Mouse (Mus musculus) intestine, embryonic 14.5 days (tissue): Measurements from ENCODE around the gene Gpkow. TPM values are rescaled to one million over a fixed set of nuclear protein-coding genes. Genes with fewer than 3 reads are reported as not detected.

Experiments
- ATAC-seq: fragments of 200-750 bp; cut with Nextera tagmentation; replicated peaks from 2 replicates; pipeline ENCODE4 v1.8.0; 2017; ENCODE audit warnings: low read depth, moderate number of reproducible peaks, moderate TSS enrichment, moderate library complexity; ENCODE audit not compliant: low FRiP score, low TSS enrichment
- DNase-seq: peaks from one replicate; pipeline ENCODE4 v3.0.0-alpha.2; 2018; ENCODE audit warnings: low spot score
- H3K27ac ChIP-seq: fragments of 300-500 bp; sonication (generic); 2 replicates; pipeline ENCODE4 v1.5.1; 2014; ENCODE audit warnings: low read depth, mild to moderate bottlenecking, control low read depth
- H3K27me3 ChIP-seq: fragments of 300-500 bp; sonication (generic); replicated peaks from 2 replicates; pipeline ENCODE4 v1.6.1; 2014; ENCODE audit warnings: low read length, control low read depth; ENCODE audit not compliant: control insufficient read depth, insufficient read depth
- H3K36me3 ChIP-seq: fragments of 300-500 bp; sonication (generic); 2 replicates; pipeline ENCODE4 v1.6.1; 2014; ENCODE audit warnings: low read length, control low read depth; ENCODE audit not compliant: control insufficient read depth, insufficient read depth
- H3K4me1 ChIP-seq: fragments of 300-500 bp; sonication (generic); replicated peaks from 2 replicates; pipeline ENCODE4 v1.6.1; 2014; ENCODE audit warnings: low read length, control low read depth, mixed read lengths; ENCODE audit not compliant: control insufficient read depth, insufficient read depth
- H3K4me2 ChIP-seq: fragments of 300-500 bp; sonication (generic); 2 replicates; pipeline ENCODE4 v1.6.1; 2014; ENCODE audit warnings: low read length
- H3K4me3 ChIP-seq: fragments of 300-500 bp; sonication (generic); 2 replicates; pipeline ENCODE4 v1.5.1; 2014; ENCODE audit warnings: low read depth, low read length, control low read depth, mixed read lengths
- H3K9ac ChIP-seq: fragments of 300-500 bp; sonication (generic); 2 replicates; pipeline ENCODE4 v1.6.1; 2014; ENCODE audit warnings: mild to moderate bottlenecking, low read length
- H3K9me3 ChIP-seq: fragments of 300-500 bp; sonication (generic); 2 replicates; pipeline ENCODE4 v1.6.1; 2016; ENCODE audit warnings: low read length, control low read depth; ENCODE audit not compliant: control insufficient read depth
- WGBS: fragments of 180-500 bp; shearing (Covaris S2); extraction: QIAGEN DNeasy Blood & Tissue Kit; methylation state at CpG from one replicate; pipeline ENCODE4 v1.1.7; 2014; 5-methylcytosine and 5-hydroxymethylcytosine counted together
- polyA plus RNA-seq: library from polyadenylated mRNA; unstranded; fragments of >200 nt; fragmentation: Nextera tagmentation; extraction: Ambion mirVana; gene quantifications from 2 replicates; pipeline ENCODE4 v1.2.1, GENCODE M21; 2014

Gpkow gene
- polyA plus RNA-seq, result 33.6 and 38.0 TPM in 2 replicates

DNA sequence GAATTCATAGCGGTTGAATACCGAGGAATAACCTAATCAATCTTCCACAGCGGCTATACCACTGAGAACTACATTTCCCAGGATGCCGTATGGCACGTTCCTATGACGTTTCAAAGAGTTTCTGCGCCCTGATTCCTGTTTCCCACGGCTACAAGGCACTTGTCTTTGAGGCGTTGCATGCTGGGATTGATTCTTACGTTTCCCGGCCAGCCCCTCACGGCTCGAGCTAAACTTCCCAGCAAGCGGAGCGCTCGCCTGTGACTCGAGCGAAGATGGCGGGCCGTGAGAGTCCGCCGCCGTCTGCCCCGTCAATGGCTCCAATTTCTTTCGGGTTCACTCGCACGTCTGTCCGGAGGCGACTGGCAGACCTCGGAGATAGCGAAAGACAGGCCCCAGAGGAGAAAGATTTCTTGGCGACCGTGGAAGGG, at the start of gene Gpkow:
Gene Gpkow, plus strand, starts transcription at position 178 of the 428 bp plus-strand sequence.
- peak; percentile 91 for ATAC-seq
- no peaks in the 10 kb centered on the region for H3K9me3 ChIP-seq
- no peaks in the 10 kb centered on the region for H3K27me3 ChIP-seq
- WGBS, result 6% methylated on average over 33 of the region's 33 CpGs
- H3K9ac ChIP-seq, result peak within 1 kb of the TSS; percentile 55
- DNase-seq, result peak; percentile 75
- peak within 1 kb of the TSS; percentile 62 for H3K4me3 ChIP-seq
- H3K36me3 ChIP-seq, result peaks cover 5% of the 10 kb centered on the region; the same call in 1 of the 2 replicates
- peak within 1 kb of the TSS; percentile 58 for H3K4me2 ChIP-seq
- H3K4me1 ChIP-seq, result no peaks in the 10 kb centered on the region
- no peak within 1 kb of the TSS for H3K27ac ChIP-seq

DNA sequence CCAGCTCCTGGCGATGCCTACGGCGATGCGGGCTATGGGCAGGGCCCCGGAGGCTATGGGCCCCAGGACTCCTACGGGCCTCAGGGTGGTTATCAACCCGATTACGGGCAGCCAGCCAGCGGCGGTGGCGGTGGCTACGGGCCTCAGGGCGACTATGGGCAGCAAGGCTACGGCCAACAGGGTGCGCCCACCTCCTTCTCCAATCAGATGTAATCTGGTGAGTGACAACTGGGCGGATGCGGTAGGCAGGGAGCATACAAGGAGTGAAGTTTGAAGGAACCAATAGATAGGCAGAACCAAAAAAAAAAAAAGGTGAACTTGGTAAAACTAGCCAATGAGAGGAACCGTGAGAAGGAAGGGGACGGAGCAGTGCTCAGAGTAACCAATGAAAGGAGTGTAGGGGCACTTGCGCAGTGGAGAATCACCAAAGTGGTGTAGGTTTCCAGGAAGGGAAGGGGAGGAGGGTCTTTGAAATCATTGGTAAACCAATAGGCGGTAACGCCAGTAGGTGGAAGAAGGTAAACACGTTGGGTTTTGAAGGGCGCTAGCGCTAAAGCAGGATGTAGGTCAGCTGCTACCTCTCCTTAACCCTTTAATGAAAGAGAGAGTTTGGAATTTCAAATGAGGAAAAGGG, 48.1 kb upstream of the Gpkow start:
- peak overlapping the region; percentile 40 for H3K4me3 ChIP-seq
- no peaks in the 10 kb centered on the region for H3K36me3 ChIP-seq
- H3K27ac ChIP-seq, result peak overlapping the region; percentile 64; the same call in 1 of the 2 replicates
- H3K4me2 ChIP-seq, result peak overlapping the region; percentile 54
- no peaks in the 10 kb centered on the region for H3K27me3 ChIP-seq
- no peaks in the 10 kb centered on the region for H3K9me3 ChIP-seq
- H3K4me1 ChIP-seq, result no peaks in the 10 kb centered on the region
- DNase-seq (peak; percentile 75), ATAC-seq (peak; percentile 98)
- WGBS, result 14% methylated on average over 25 of the region's 25 CpGs
- peak overlapping the region; percentile 52 for H3K9ac ChIP-seq

DNA sequence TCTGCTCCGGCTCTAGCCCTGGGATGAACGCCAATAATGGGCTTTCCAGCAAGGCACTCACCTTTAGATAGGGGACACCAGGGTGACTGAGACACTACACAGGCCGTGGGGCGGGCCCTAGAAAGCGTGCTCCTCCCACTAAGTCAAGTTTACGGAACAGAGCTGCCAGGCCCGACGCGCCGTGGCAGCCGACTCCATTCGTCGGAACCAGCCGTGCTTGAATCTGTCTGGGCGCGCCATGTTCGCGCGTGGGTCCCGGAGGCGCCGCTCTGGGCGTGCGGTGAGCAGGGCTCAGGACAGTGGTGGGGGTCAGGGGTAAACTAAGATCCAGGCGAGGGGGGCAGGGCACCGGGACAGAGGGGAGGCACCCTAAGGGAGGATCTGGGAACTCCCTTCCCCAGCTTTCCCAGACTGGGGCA, 39.7 kb upstream of the Gpkow start, which contains the start of gene Prickle3:
Gene Prickle3, plus strand, starts transcription at position 40 of the 419 bp plus-strand sequence.
- H3K9ac ChIP-seq, result peak within 1 kb of the TSS; percentile 51; the same call in 1 of the 2 replicates
- WGBS, result 17% methylated on average over 26 of the region's 26 CpGs

DNA sequence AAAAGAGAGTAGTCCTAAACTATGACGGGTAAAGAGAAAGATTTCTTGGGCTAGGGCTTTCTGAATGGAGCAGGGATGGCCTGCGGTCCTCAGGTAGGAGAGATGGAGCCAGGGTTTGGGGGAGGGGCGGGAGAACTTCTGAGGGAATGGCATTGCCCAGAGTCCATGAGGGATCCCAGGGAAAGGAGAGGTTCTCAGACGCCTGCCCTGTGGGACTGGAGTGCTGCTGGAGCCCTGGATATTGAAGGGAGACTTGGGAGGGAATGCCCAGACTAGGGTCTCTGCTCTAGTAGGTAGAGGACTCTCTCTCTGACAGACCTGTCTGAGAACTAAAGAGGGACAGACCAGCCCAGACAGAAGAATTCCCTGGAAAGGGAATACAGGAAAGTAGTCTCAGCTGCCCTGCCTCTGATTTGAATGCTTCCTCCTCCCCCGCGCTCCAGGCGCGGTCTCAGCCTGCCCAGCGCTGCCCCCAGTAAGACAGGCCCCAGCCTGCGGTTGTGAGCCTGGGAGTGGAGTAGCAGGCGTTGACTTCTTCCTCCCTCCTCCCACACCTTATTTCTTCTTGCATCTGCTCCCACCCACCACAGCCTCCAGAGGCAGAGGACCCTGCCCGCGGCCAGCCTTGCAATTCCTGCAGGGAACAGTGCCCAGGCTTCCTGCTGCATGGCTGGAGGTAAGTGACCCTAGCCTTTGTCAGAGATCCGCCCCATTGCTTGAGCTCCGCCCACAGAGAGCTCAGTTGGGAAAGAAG, 38.7 kb upstream of the Gpkow start:
- H3K9me3 ChIP-seq, result no peaks in the 10 kb centered on the region
- H3K36me3 ChIP-seq, result peaks cover 4% of the 10 kb centered on the region; the same call in 1 of the 2 replicates
- ATAC-seq (peak; percentile 77), DNase-seq (peak; percentile 69)
- peaks cover 5% of the 10 kb centered on the region; the same call in 1 of the 2 replicates for H3K4me1 ChIP-seq
- peak overlapping the region; percentile 49 for H3K4me2 ChIP-seq
- WGBS, result 31% methylated on average over 12 of the region's 15 CpGs
- H3K9ac ChIP-seq, result no peak overlapping the region
- no peak overlapping the region for H3K27ac ChIP-seq
- H3K27me3 ChIP-seq, result no peaks in the 10 kb centered on the region
- H3K4me3 ChIP-seq, result peak overlapping the region; percentile 43

More for the DNA sequence above, 39.7 kb upstream of the Gpkow start, which contains the start of gene Prickle3:
- Histone ChIP-seq H3K4me3 (peak within 1 kb of the TSS; percentile 43), H3K27me3 (no peaks in the 10 kb centered on the region), H3K9me3 (no peaks in the 10 kb centered on the region), H3K27ac (peak within 1 kb of the TSS; percentile 43; the same call in 1 of the 2 replicates), H3K36me3 (peaks cover 3% of the 10 kb centered on the region; the same call in 1 of the 2 replicates), H3K4me1 (peaks cover 5% of the 10 kb centered on the region; the same call in 1 of the 2 replicates), H3K4me2 (peak within 1 kb of the TSS; percentile 49)
- ATAC-seq (peak; percentile 67), DNase-seq (peak; percentile 59)

DNA sequence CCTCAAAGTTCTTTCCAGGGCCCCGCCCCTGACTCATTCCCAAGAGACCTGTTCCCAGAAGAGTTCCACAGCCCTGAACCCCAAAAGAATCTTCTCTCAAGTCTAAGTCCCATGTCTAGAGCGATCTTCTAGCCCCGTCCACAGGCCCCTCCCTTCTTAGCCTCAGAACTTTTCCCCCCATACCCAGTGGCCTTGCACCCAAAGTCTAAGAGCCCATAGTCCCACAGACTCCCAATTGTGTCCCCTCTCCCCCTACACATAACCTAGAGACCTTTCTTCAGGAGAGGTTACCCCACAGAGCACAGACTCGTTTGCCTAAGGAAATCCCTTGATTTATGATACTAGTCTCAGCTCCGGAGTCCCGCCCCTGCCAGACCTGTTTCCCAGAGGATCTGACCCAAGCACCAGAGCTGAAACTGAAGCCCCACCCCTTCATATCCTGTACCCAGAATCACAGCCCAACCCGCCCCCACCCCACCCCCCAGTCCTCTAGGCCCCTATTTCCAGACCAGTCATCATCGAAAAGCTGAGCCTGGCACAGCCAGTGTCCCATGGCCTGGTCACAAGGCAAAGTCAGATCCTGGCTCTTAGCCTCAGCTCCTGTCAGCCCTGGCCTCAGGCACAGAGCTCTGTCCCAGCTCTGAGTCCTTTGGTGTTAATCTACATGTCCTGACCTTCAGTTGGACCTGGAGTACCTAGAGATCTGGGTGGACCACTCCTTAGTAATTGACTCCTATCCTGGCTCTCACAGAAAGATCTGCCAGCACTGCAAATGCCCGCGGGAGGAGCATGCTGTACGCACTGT, 37.9 kb upstream of the Gpkow start:
- Histone ChIP-seq H3K27me3 (no peaks in the 10 kb centered on the region), H3K4me1 (peaks cover 5% of the 10 kb centered on the region; the same call in 1 of the 2 replicates), H3K9me3 (no peaks in the 10 kb centered on the region), H3K4me3 (peak overlapping the region; percentile 43; the same call in 1 of the 2 replicates), H3K27ac (peak overlapping the region; percentile 54; the same call in 1 of the 2 replicates), H3K9ac (no peak overlapping the region), H3K36me3 (peaks cover 7% of the 10 kb centered on the region; the same call in 1 of the 2 replicates), H3K4me2 (peak overlapping the region; percentile 49)
- WGBS, result 43% methylated on average over 11 of the region's 11 CpGs
- ATAC-seq, result peak; percentile 63
- DNase-seq, result no peak

DNA sequence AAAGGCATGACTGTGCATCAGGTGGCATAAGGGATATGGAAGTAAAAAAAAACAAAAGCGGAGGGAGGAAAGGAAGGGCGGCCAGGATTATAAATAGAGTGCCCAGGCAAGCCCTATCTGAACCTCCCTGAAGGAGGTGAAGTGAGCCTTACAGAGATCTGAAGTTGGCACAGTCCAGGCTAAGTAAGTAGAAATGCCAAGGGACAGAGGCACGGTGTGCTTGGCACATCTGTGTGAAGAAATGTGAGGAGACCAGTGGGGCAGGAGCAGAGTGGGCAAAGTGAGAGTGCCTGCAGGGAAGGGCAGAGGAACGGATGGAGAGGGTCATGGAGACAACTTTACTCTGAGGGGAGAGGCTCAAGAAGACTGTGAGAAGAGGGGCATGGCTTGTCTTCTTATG, 35.8 kb upstream of the Gpkow start:
- 72% methylated on average over 4 of the region's 4 CpGs for WGBS
- Histone ChIP-seq H3K36me3 (peaks cover 7% of the 10 kb centered on the region; the same call in 1 of the 2 replicates), H3K4me1 (peaks cover 5% of the 10 kb centered on the region; the same call in 1 of the 2 replicates), H3K4me3 (no peak overlapping the region), H3K4me2 (no peak overlapping the region), H3K27ac (no peak overlapping the region), H3K27me3 (no peaks in the 10 kb centered on the region), H3K9me3 (no peaks in the 10 kb centered on the region), H3K9ac (no peak overlapping the region)
- DNase-seq (no peak), ATAC-seq (no peak)

DNA sequence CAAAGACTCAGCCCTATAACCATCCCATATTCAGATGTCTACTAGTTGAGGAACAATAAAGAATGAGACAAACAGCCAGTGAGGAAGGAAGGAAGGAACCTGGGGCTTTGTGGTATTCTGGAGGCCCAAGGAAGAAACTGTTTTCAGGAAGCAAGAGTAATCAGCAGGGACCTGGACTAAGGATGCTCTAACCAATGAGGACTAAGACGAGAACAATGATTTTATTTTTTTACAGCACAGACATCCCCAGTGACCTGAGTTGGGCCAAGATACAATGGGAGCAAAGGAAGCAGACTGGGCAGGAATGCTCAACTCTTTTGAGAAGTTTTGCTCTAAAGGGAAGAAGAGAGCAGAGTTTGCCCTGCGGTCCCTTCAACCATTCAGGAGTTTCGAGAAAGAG, 34.0 kb upstream of the Gpkow start:
- WGBS, result 82% methylated on average over 3 of the region's 3 CpGs
- ATAC-seq (no peak), DNase-seq (no peak)
- peaks cover 18% of the 10 kb centered on the region; the same call in 1 of the 2 replicates for H3K36me3 ChIP-seq
- no peak overlapping the region for H3K4me3 ChIP-seq
- H3K4me1 ChIP-seq, result peaks cover 5% of the 10 kb centered on the region; the same call in 1 of the 2 replicates
- no peak overlapping the region for H3K4me2 ChIP-seq
- H3K9ac ChIP-seq, result no peak overlapping the region
- H3K27me3 ChIP-seq, result no peaks in the 10 kb centered on the region
- H3K27ac ChIP-seq, result no peak overlapping the region
- H3K9me3 ChIP-seq, result no peaks in the 10 kb centered on the region

DNA sequence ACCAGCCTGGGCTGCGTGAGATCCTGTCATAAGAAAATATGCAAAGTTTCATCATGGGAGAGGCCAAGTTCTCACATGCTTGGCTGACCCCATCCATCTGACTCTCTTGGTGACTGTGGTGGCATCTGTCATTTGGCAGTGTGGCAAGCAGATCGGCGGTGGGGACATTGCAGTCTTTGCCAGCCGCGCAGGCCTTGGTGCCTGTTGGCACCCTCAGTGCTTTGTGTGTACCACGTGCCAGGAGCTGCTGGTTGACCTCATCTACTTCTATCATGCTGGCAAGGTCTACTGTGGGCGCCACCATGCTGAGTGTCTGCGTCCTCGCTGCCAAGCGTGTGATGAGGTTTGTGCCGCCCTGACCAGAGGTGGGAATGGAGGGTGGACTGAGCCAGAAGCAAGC, 32.1 kb upstream of the Gpkow start:
- no peak for ATAC-seq
- Histone ChIP-seq H3K36me3 (peaks cover 23% of the 10 kb centered on the region), H3K27me3 (no peaks in the 10 kb centered on the region), H3K9ac (no peak overlapping the region), H3K4me2 (no peak overlapping the region), H3K9me3 (no peaks in the 10 kb centered on the region), H3K27ac (no peak overlapping the region), H3K4me1 (no peaks in the 10 kb centered on the region), H3K4me3 (no peak overlapping the region)
- 93% methylated on average over 11 of the region's 11 CpGs for WGBS
- DNase-seq, result no peak
